Mouse (Mus musculus): ENCODE results near the gene Ctnna2.

Ctnna2 gene

GRCm38 (mm10) chr6:77817116-77817515 is 162.4 kb downstream of the Ctnna2 start:
- DNase-seq (ENCODE audit: low read depth, low spot score) = no peak

- no peak for DNase-seq (ENCODE audit: low read depth, low spot score)
Measured at GRCm38 (mm10) chr6:77811041-77811440, 168.5 kb downstream of the Ctnna2 start.

GRCm38 (mm10) chr6:77802604-77803003 is 176.9 kb downstream of the Ctnna2 start:
- no peak for DNase-seq (ENCODE audit: low read depth, low spot score)

DNA sequence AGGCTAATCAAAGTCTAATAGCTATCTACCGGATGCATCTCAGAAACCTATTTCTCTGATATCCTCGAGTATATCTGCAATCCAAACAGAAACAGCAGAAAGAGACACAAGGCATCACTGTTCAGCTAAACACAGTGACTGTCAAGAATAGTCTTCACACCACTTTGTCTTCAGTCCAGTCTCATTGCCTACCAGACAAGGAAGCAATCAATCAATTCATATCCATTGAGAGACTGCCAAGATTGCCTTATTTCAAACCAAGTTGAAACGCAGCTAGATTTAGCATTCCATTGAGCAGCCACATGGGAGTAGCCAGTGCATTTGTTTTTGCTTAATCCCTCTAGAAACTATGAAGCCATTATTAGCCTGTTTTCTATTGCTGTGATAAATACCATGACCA is 196.2 kb downstream of the Ctnna2 start:
- DNase-seq (ENCODE audit: low read depth, low spot score) = no peak

- DNase-seq (ENCODE audit: low read depth, low spot score) = no peak
Measured at GRCm38 (mm10) chr6:77768357-77769103, 211.0 kb downstream of the Ctnna2 start.

DNA sequence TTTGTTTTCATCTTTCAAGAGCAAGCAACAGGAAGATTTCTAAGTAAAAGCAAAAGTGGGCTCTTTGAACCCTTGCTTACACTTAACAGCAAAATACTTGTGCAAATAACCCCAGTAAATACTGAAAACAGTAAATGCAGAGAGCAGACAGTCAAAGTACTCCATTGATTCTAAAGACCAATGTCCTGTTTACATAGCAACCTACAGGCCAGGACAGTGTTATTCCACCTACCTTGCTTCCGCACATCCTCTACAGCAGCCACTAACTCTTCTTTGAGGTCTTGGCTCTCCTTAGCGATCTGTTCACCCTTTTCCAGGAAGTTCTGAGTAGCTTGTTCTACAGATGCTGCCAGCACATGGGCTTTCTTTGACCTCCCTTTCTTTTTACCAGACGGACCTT is 221.3 kb downstream of the Ctnna2 start:
- DNase-seq (ENCODE audit: low read depth, low spot score) = no peak

- DNase-seq (ENCODE audit: low read depth, low spot score) = no peak
Measured at GRCm38 (mm10) chr6:77745426-77745825, 234.1 kb downstream of the Ctnna2 start.

GRCm38 (mm10) chr6:77743651-77744050 is 235.8 kb downstream of the Ctnna2 start:
- no peak for DNase-seq (ENCODE audit: low read depth, low spot score)

DNA sequence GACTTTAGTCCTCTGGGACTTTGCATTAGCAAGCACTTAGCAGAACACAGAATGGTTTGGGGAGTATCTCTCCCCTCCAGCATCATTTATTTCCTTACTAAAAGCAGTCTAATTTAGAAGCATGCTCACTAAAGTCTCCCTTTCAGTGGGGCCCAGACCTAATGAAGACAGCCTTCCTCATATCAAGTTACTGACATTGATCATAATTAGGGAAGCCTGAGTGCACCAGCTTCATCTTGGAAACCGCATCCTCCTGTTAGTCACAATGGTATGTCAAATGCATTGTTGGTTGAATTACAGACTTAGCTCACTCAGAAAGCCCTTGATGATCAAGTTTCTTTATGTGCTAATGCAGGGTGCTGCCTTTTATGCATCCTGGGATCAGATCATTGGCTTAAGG is 236.5 kb downstream of the Ctnna2 start:
- no peak for DNase-seq (ENCODE audit: low read depth, low spot score)

DNA sequence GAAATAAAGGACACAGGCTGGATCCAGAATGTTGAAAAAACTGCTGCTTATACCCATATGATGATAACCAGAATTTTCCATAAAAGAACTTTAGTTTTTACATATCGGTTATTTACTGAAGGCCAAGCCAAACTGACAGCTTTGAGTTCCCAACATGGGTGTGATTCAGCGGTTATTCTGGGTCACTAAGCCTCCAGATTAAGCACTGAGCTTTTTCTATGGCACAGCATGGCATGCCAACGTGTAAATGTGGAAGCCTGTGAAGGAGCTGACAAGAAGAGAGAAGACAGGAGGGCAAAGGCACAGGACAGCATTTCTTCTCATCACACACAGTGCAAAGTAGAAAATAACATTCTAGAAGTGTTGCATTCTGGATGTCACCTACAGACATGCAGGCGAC is 240.9 kb downstream of the Ctnna2 start:
- no peak for DNase-seq (ENCODE audit: low read depth, low spot score)

GRCm38 (mm10) chr6:77724952-77725299 is 254.6 kb downstream of the Ctnna2 start:
- DNase-seq (ENCODE audit: low read depth, low spot score) = no peak

DNA sequence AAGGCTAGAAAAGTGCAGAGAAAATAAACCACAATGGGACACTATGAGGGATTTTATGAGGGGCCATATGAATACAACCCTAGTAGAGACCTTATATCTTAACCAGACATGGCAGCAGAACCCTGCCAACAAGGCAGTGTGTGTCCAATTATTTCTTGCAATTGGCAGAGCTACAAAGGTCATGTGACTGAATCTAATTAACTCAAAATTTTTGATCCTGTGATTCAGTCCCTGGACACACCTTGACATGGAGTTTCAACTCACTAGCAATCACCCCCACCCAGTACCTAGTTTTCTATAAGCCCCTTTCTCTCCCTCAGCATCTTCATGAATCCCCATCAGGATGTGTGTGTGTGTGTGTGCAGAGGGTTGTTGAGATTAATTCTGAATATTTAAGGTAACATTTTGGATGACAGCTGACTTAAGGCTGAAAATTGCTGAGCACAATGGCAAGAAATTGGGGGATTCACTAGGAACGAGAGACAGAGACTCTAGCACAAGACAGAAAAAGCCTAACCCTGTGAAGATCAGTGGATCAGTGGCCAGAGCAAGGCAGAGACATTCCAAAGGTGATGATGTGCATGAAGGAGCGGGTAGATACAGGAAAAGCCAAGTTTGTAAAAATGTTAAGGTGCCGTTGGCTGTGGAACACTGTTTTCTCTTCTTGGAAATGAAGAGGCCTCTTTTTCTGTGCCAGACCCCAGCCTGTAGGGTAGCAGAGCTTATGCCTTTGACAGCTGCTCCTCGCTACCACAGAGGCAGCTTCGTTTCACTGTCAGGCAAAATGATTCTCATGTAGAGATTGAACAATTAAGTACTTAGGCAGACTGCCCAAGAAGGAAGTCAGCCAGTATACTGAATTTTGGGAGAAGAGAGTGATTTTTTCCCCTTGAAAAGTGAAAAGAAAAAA is 255.2 kb downstream of the Ctnna2 start:
- DNase-seq (ENCODE audit: low read depth, low spot score) = no peak

- no peak for DNase-seq (ENCODE audit: low read depth, low spot score)
Measured at GRCm38 (mm10) chr6:77694093-77694492, 285.4 kb downstream of the Ctnna2 start.

GRCm38 (mm10) chr6:77687173-77687572 is 292.3 kb downstream of the Ctnna2 start:
- no peak for DNase-seq (ENCODE audit: low read depth, low spot score)

DNA sequence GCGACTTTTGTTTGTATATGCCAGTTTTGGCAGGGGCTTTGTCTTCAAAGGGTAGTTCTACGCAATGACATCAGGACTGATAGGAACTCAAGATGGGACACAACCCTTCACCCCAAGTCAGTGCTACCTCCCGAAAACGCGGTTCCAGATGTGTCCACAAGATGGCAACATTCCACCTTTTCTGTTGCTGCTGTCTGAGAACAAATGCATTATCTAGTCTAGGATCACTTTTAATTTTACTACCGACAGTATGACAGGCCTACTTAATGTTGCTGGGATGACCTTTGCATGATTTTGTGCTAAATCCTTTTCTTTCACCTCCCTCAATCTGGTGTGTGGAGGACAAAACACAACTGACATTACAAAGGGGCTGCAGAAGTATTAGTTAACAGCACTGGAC is 329.4 kb downstream of the Ctnna2 start:
- peak; percentile 40 for DNase-seq (ENCODE audit: low read depth, low spot score)

DNA sequence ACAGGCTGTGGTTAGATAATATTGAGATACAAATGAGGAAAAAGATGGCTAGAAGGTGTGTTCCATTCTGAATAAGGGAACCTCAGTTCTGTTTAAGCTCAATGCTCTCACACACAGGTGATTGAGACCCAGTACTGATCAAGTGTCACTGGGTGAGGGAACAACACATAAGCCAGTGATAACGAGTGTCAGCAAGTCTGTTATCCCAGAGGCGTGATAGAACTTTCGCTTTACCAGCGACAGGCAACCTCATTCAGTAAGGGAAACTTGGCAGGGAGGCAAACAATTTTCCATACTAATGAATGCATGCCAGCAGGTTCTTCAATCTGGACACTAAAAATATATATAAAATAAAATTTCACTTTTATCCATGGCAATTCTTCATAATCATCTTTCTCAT is 334.9 kb downstream of the Ctnna2 start:
- no peak for DNase-seq (ENCODE audit: low read depth, low spot score)

DNA sequence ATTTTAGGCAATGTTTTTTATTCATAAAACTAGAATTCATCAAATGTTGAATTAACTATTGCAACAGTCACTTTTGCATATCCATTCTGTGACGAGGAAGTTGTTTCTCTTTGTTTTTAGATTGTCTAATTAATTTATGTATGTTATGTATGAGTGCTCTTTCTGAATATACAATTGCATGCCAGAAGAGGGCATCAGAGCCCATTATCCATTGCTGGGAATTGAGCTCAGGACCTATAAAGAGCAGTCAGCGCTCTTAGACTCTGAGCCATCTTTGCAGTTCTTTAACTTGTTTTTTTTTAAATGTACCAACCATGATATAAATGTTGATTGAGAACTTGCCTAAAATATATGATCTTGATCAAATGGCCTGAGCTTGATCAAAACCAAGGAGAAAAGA is 340.7 kb downstream of the Ctnna2 start:
- DNase-seq (ENCODE audit: low read depth, low spot score) = no peak

DNA sequence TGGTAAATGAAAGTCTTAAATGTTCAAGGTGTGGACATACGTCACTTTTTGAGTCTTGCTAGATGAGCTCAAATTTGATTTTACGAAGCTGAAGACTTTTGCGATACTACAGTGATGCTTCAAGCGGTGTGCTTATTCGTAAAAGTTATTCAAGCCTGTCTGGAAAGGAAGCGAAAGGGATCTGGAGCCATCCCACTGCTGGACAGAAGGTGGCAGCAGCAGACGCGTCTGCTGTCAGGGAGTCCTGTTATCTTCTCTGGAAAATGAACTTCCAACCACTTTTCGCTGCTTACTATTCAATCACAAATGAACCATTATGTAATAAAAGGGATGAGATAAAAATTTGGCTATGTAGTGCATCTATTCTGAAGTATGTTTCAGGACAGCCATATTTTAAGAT is 345.5 kb downstream of the Ctnna2 start:
- DNase-seq (ENCODE audit: low read depth, low spot score) = peak; percentile 36

GRCm38 (mm10) chr6:77628573-77629192 is 350.8 kb downstream of the Ctnna2 start:
- DNase-seq (ENCODE audit: low read depth, low spot score) = peak; percentile 34

GRCm38 (mm10) chr6:77604642-77605392 is 374.7 kb downstream of the Ctnna2 start:
- no peak for DNase-seq (ENCODE audit: low read depth, low spot score)

DNA sequence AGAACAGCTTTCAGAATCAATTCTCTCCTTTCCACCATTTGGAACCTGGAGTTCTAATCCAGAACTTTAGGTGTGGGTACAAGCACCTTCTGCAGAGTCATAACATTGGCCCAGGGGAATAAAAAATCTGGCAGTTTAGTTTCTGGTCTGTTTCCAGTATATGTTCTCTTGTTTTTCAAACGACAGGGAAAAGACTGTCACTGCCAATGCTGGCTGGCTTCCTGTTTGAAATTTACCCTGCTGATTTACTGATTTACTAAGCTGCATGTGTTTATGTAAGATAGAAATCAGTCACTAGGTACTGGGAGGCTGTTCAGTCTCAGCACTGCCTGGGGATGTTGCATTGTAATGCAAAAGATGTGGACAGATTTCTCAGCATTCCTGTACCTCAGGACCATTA is 375.6 kb downstream of the Ctnna2 start:
- no peak for DNase-seq (ENCODE audit: low read depth, low spot score)

DNA sequence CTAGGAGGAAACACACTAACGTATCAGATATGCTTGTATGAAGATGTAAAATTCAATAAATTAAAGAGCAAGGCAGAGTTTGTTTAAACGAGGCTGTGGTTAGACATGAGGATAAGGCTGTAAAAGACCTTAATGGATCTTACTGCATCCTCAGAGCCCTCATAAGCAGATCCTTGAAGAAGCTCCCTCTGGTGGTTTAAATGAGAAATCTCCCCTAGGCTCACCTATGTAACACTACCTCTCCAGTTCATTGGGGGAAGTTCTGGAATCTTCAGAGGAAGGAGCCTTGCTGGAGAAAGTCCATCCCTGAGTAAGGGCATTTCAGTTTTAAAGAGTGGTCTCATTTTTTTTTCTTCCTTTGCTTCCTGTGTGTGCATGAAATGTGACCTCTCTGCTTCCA is 380.3 kb downstream of the Ctnna2 start:
- peak; percentile 8 for DNase-seq (ENCODE audit: low read depth, low spot score)
